Mouse (Mus musculus) stomach, embryonic 15.5 days (tissue): ENCODE measurements around the gene Yipf3. TPM values are rescaled to one million over a fixed set of nuclear protein-coding genes. Genes with fewer than 3 reads are reported as not detected.

Experiments
- ATAC-seq: fragments of 200-750 bp; cut with Nextera tagmentation; 2 replicates; pipeline ENCODE4 v1.8.0; 2017; ENCODE audit warnings: low read depth, moderate number of reproducible peaks, moderate TSS enrichment; ENCODE audit not compliant: insufficient read depth, low FRiP score
- H3K27ac ChIP-seq: fragments of 300-500 bp; sonication (generic); 2 replicates; pipeline ENCODE4 v1.5.1; 2015; ENCODE audit warnings: mild to moderate bottlenecking, inconsistent platforms
- H3K27me3 ChIP-seq: fragments of 300-500 bp; sonication (generic); replicated peaks from 2 replicates; pipeline ENCODE4 v1.6.1; 2015; ENCODE audit warnings: inconsistent platforms
- H3K36me3 ChIP-seq: fragments of 300-500 bp; sonication (generic); 2 replicates; pipeline ENCODE4 v1.6.1; 2015; ENCODE audit warnings: inconsistent platforms
- H3K4me1 ChIP-seq: fragments of 300-500 bp; sonication (generic); 2 replicates; pipeline ENCODE4 v1.6.1; 2015; ENCODE audit warnings: inconsistent platforms
- H3K4me2 ChIP-seq: fragments of 300-500 bp; sonication (generic); 2 replicates; pipeline ENCODE4 v1.6.1; 2015; ENCODE audit warnings: mild to moderate bottlenecking, inconsistent platforms
- H3K4me3 ChIP-seq: fragments of 300-500 bp; sonication (generic); replicated peaks from 2 replicates; pipeline ENCODE4 v1.5.1; 2015; ENCODE audit warnings: inconsistent platforms
- H3K9ac ChIP-seq: fragments of 300-500 bp; sonication (generic); 2 replicates; pipeline ENCODE4 v1.6.1; 2015; ENCODE audit warnings: inconsistent platforms
- H3K9me3 ChIP-seq: fragments of 300-500 bp; sonication (generic); 2 replicates; pipeline ENCODE4 v1.6.1; 2016; ENCODE audit warnings: inconsistent platforms
- WGBS: fragments of 180-500 bp; shearing (Covaris S2); methylation state at CpG from one replicate; pipeline ENCODE4 v1.1.7; 2015; 5-methylcytosine and 5-hydroxymethylcytosine counted together
- polyA plus RNA-seq: library from polyadenylated mRNA; unstranded; fragments of >200 nt; fragmentation: Nextera tagmentation; extraction: Ambion mirVana; gene quantifications from 2 replicates; pipeline ENCODE4 v1.2.1, GENCODE M21; 2015

Gene Yipf3
- polyA plus RNA-seq, 1 experiment from 2014 or later, result 104 TPM

DNA sequence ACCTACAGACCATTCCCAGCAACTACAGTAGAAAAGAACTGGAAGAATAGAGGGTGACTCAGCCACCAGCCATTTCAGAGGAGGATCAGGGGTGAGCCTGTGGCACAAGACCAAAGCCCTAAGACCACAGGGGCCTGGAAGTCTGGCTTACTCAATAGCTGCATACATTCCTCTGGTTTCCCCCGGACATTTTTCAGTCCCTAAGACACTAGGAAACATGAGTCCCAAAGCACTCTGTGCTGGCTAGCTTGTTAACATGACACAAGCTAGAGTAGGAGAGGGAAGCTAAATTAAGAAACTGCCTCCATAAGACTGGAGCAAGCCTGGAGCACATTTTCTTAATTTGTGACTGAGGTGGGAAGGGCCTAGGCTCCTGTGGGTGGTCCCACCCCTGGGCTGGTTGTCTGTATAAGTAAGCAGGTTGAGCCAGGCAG is 25.9 kb downstream of the Yipf3 start:
- H3K27me3 ChIP-seq, result no peaks in the 10 kb centered on the region
- 0 out of 2 replicates have a peak, but pooled peaks cover 26% of the 10 kb centered on the region for H3K36me3 ChIP-seq
- H3K9me3 ChIP-seq, result no peaks in the 10 kb centered on the region
- WGBS, result 63% methylated on average over 1 of the region's 1 CpGs
- H3K27ac ChIP-seq, result no peak overlapping the region
- no peak overlapping the region for H3K4me3 ChIP-seq
- no peak for ATAC-seq
- H3K4me1 ChIP-seq, result peaks cover 13% of the 10 kb centered on the region
- H3K4me2 ChIP-seq, result no peak overlapping the region
- H3K9ac ChIP-seq, result no peak overlapping the region

DNA sequence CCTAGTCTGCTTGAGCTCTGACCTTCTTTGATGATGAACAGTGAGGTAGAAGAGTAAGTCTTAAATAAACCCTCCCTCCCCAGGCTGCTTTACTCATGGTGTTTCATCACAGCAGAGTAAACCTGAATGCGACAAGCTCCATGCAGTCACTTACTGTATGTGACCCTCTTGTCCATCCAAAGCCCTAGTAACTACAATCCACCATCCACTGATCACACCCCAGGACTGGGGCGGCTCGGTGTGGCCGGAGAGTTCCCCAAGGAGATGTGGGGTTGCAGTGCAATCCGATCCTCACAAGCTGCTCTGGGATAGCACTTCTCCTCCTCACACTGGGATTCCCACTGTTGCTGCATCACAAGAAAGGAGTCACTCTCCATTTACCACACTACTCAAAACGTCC is 26.6 kb downstream of the Yipf3 start:
- Histone ChIP-seq H3K4me2 (no peak overlapping the region), H3K4me3 (no peak overlapping the region), H3K9me3 (no peaks in the 10 kb centered on the region), H3K27me3 (no peaks in the 10 kb centered on the region), H3K27ac (no peak overlapping the region), H3K4me1 (peaks cover 12% of the 10 kb centered on the region), H3K36me3 (0 out of 2 replicates have a peak, but pooled peaks cover 30% of the 10 kb centered on the region), H3K9ac (no peak overlapping the region)
- ATAC-seq, result no peak
- 73% methylated on average over 6 of the region's 6 CpGs for WGBS

GRCm38 (mm10) chr17:46275034-46275433 is 27.2 kb downstream of the Yipf3 start:
- Histone ChIP-seq H3K27ac (no peak overlapping the region), H3K4me2 (no peak overlapping the region), H3K4me1 (peaks cover 6% of the 10 kb centered on the region), H3K9me3 (no peaks in the 10 kb centered on the region), H3K36me3 (0 out of 2 replicates have a peak, but pooled peaks cover 35% of the 10 kb centered on the region), H3K27me3 (no peaks in the 10 kb centered on the region), H3K4me3 (no peak overlapping the region), H3K9ac (no peak overlapping the region)
- 90% methylated on average over 6 of the region's 6 CpGs for WGBS
- ATAC-seq, result no peak

GRCm38 (mm10) chr17:46275506-46275905 is 27.6 kb downstream of the Yipf3 start:
- H3K9me3 ChIP-seq, result no peaks in the 10 kb centered on the region
- H3K36me3 ChIP-seq, result 0 out of 2 replicates have a peak, but pooled peaks cover 35% of the 10 kb centered on the region
- no peak overlapping the region for H3K4me2 ChIP-seq
- no peak overlapping the region for H3K4me3 ChIP-seq
- peaks cover 1% of the 10 kb centered on the region; the same call in 1 of the 2 replicates for H3K4me1 ChIP-seq
- 92% methylated on average over 10 of the region's 10 CpGs for WGBS
- no peak for ATAC-seq
- H3K9ac ChIP-seq, result no peak overlapping the region
- H3K27me3 ChIP-seq, result no peaks in the 10 kb centered on the region
- H3K27ac ChIP-seq, result no peak overlapping the region

DNA sequence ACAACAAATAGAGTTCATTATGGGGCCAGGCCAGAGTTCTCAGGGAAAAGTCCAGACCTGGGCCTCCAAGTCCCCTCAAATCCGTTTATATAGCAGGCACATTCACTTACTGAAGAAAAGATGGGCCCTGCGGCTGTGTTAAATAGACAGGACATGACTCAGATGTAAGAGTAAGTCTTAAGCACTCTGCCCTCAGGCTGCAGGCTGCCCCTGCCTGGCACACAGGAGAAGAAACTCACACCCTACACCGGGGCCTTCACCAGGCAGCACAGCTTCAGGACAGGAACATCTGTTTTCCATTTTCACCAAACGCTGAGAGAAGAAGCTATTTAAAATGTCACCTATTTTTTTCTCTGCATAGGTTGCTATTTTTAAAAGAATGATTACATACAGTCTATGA is 29.7 kb downstream of the Yipf3 start:
- H3K4me2 ChIP-seq, result no peak overlapping the region
- no peaks in the 10 kb centered on the region for H3K9me3 ChIP-seq
- no peak overlapping the region for H3K9ac ChIP-seq
- no peak overlapping the region for H3K4me3 ChIP-seq
- peak overlapping the region; percentile 21; the same call in 1 of the 2 replicates for H3K27ac ChIP-seq
- peaks cover 7% of the 10 kb centered on the region for H3K4me1 ChIP-seq
- no peak for ATAC-seq
- no peaks in the 10 kb centered on the region for H3K27me3 ChIP-seq
- WGBS, result 65% methylated on average over 4 of the region's 4 CpGs
- H3K36me3 ChIP-seq, result 0 out of 2 replicates have a peak, but pooled peaks cover 30% of the 10 kb centered on the region

DNA sequence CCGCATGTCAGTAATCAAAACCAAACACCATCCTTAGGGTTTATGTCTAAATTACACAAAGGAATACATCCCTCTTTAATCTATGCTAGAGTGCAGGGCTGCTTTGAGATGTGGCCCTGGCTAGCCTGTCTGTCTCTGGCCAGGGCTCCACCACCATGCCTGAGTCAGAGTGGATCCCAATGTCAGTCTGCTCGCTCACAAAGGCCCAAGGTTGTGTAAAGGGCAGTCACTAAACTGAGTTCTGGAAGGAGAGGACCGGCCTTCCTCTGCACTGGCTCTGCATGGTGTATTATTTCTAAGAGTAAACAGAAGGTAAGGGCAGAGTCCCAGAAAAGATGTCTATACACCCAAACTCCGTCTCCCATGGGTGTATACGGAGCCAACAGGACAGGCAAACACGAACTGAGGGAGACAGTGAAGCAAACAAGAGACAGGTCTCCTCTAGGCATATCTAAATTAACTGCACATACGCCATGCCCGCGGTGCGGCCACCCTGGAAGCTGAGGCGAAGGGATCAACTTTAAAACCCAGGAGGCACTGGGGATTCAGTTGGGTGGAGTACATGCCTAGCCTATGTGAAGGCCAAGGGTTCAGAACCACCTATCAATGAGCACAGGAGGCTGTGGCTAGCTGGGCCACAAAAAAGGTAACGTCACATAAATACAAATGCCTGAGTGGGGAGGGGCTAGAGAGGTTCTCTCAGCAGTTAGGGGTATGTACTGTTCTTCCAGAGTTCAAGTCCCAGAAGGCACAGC is 30.3 kb downstream of the Yipf3 start:
- 84% methylated on average over 12 of the region's 12 CpGs for WGBS
- H3K27ac ChIP-seq, result 0 out of 2 replicates have a peak overlapping the region, but pooled peaks have one; percentile 4
- ATAC-seq, result no peak

GRCm38 (mm10) chr17:46282483-46283123 is 34.7 kb downstream of the Yipf3 start, which contains the start of gene Tjap1:
Gene Tjap1, minus strand, starts transcription at chr17:46283026.
- H3K4me2 ChIP-seq, result peak within 1 kb of the TSS; percentile 91
- peak within 1 kb of the TSS; percentile 75 for H3K4me3 ChIP-seq
- no peaks in the 10 kb centered on the region for H3K27me3 ChIP-seq
- peak; percentile 95 for ATAC-seq
- H3K9ac ChIP-seq, result peak within 1 kb of the TSS; percentile 56
- whole genome bisulfite sequencing, result under 1% methylated on average over 37 of the region's 37 CpGs
- 0 out of 2 replicates have a peak, but pooled peaks cover 23% of the 10 kb centered on the region for H3K36me3 ChIP-seq
- H3K27ac ChIP-seq, result peak within 1 kb of the TSS; percentile 82
- no peaks in the 10 kb centered on the region for H3K9me3 ChIP-seq
- H3K4me1 ChIP-seq, result peaks cover 10% of the 10 kb centered on the region

More for the DNA sequence above, 30.3 kb downstream of the Yipf3 start:
- Histone ChIP-seq H3K9me3 (no peaks in the 10 kb centered on the region), H3K4me3 (no peak overlapping the region), H3K4me2 (no peak overlapping the region), H3K4me1 (peaks cover 7% of the 10 kb centered on the region), H3K27me3 (no peaks in the 10 kb centered on the region), H3K36me3 (0 out of 2 replicates have a peak, but pooled peaks cover 30% of the 10 kb centered on the region), H3K9ac (no peak overlapping the region)

DNA sequence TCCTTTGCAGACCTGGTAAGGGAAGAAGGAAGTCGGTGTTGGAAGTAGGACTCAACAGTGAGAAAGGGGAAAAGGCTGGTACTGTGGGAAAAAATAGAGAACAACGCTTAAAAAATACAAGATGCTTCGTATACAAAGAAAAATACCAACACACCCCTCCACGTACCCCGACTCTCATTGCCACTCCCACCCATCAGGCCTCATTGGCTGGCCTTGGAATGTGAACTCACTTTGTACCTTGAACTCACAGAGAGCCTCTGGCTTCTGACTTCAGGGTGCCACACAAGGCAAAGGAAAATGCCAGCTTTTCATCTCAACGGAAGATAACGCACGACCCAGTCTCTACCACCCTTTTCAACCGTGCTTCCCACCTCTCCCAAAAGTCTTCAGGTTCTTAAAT is 35.3 kb downstream of the Yipf3 start:
- Histone ChIP-seq H3K9ac (no peak overlapping the region), H3K27me3 (no peaks in the 10 kb centered on the region), H3K4me1 (peaks cover 10% of the 10 kb centered on the region), H3K4me3 (peak overlapping the region; percentile 75), H3K9me3 (no peaks in the 10 kb centered on the region), H3K27ac (peak overlapping the region; percentile 82), H3K36me3 (0 out of 2 replicates have a peak, but pooled peaks cover 20% of the 10 kb centered on the region), H3K4me2 (peak overlapping the region; percentile 91)
- no peak; the same call in 1 of the 2 replicates for ATAC-seq
- WGBS, result 23% methylated on average over 9 of the region's 9 CpGs

GRCm38 (mm10) chr17:46283911-46284310 is 36.0 kb downstream of the Yipf3 start:
- no peaks in the 10 kb centered on the region for H3K27me3 ChIP-seq
- H3K27ac ChIP-seq, result no peak overlapping the region
- H3K4me3 ChIP-seq, result no peak overlapping the region
- no peak overlapping the region for H3K9ac ChIP-seq
- H3K4me2 ChIP-seq, result no peak overlapping the region
- 79% methylated on average over 8 of the region's 8 CpGs for WGBS
- H3K4me1 ChIP-seq, result peaks cover 10% of the 10 kb centered on the region
- H3K36me3 ChIP-seq, result 0 out of 2 replicates have a peak, but pooled peaks cover 16% of the 10 kb centered on the region
- H3K9me3 ChIP-seq, result no peaks in the 10 kb centered on the region
- no peak for ATAC-seq

DNA sequence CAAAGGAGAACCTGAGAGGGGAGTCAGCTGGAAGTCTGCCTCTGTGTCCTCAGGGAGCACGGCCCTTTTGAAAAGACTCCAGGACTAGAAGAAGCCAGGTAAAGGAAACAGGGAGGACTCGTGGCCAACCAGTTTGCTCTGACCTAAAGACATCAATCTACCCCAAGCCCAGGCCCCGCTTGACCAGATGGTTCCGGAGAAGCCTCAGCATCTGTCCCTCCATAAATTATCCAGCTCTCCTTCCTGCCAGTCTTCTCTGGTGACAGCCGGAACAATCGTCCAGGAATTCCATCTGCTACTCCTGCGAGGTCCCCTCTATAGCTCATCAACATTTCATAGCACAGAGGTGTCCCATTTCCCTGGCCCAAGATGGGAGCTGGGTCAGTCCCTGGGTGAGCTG is 36.8 kb downstream of the Yipf3 start:
- Histone ChIP-seq H3K27ac (no peak overlapping the region), H3K4me2 (no peak overlapping the region), H3K27me3 (no peaks in the 10 kb centered on the region), H3K4me3 (no peak overlapping the region), H3K9me3 (no peaks in the 10 kb centered on the region), H3K4me1 (peaks cover 10% of the 10 kb centered on the region), H3K9ac (no peak overlapping the region), H3K36me3 (0 out of 2 replicates have a peak, but pooled peaks cover 10% of the 10 kb centered on the region)
- no peak for ATAC-seq
- 43% methylated on average over 7 of the region's 7 CpGs for WGBS

GRCm38 (mm10) chr17:46285407-46285806 is 37.5 kb downstream of the Yipf3 start:
- Histone ChIP-seq H3K27ac (no peak overlapping the region), H3K4me1 (peaks cover 10% of the 10 kb centered on the region), H3K4me3 (no peak overlapping the region), H3K9me3 (no peaks in the 10 kb centered on the region), H3K27me3 (no peaks in the 10 kb centered on the region), H3K9ac (no peak overlapping the region), H3K4me2 (no peak overlapping the region), H3K36me3 (0 out of 2 replicates have a peak, but pooled peaks cover 4% of the 10 kb centered on the region)
- ATAC-seq, result no peak
- 38% methylated on average over 6 of the region's 6 CpGs for WGBS

DNA sequence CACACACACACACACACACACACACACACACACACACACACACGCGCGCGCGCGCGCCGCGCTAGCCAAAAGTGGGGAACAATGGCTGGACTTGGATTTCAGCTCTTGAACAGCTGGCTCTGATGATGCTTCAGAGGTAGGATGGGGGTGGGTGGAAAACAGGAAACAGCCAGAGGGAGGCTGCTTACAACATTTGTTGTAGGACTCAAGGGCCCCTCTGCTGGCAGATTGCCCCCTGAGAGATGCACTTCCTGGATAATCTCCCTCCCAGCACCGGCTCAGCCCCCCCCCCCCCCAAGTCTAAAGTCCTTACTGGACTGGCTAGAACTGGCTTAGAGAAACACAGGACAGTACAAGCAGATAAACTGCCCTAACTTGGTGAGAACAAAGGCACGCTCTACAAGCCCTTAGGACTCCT is 39.8 kb downstream of the Yipf3 start:
- no peaks in the 10 kb centered on the region for H3K27me3 ChIP-seq
- WGBS, result 47% methylated on average over 11 of the region's 11 CpGs
- 0 out of 2 replicates have a peak, but pooled peaks cover 3% of the 10 kb centered on the region for H3K4me1 ChIP-seq
- no peak overlapping the region for H3K9ac ChIP-seq
- no peak overlapping the region for H3K4me3 ChIP-seq
- H3K27ac ChIP-seq, result peak overlapping the region; percentile 3; the same call in 1 of the 2 replicates
- no peaks in the 10 kb centered on the region for H3K9me3 ChIP-seq
- peak; percentile 59; the same call in 1 of the 2 replicates for ATAC-seq
- no peaks in the 10 kb centered on the region for H3K36me3 ChIP-seq
- H3K4me2 ChIP-seq, result no peak overlapping the region
